Mouse (Mus musculus): ENCODE measurements around the gene Pmfbp1. TPM values are rescaled to one million over a fixed set of nuclear protein-coding genes. Genes with fewer than 3 reads are reported as not detected.
A peak's percentile ranks its signal among the peaks of the same experiment; 100 is the strongest.

The Pmfbp1 gene
- polyA plus RNA-seq, 1 experiment from 2014 or later: 1.3 TPM

- Histone ChIP-seq H3K27me3 (replicated peaks; ENCODE audit: control insufficient read depth, insufficient read depth, low read length) (no peaks in the 10 kb centered on the region), H3K27ac (ENCODE audit: low read depth, low read length) (no peak overlapping the region), H3K9ac (ENCODE audit: low read depth, low read length) (no peak overlapping the region), H3K36me3 (ENCODE audit: control insufficient read depth, insufficient read depth, low read length) (no peaks in the 10 kb centered on the region), H3K4me3 (ENCODE audit: low read length) (no peak overlapping the region), H3K9me3 (ENCODE audit: control insufficient read depth, low read length) (no peaks in the 10 kb centered on the region), H3K4me2 (ENCODE audit: low read length) (no peak overlapping the region), H3K4me1 (ENCODE audit: control insufficient read depth, insufficient read depth, low read depth, low read length) (no peaks in the 10 kb centered on the region; the same call in 1 of the 2 replicates)
- 89% methylated on average over 19 of the region's 19 CpGs for WGBS
- no peak for ATAC-seq
These were observed 41.5 kb downstream of the Pmfbp1 start for GRCm38 (mm10) chr8:109535140-109535990.

- WGBS: 1% methylated on average over 5 of the region's 5 CpGs
- Histone ChIP-seq H3K9me3 (ENCODE audit: control insufficient read depth, low read length) (no peaks in the 10 kb centered on the region), H3K4me1 (ENCODE audit: control insufficient read depth, insufficient read depth, low read depth, low read length) (no peaks in the 10 kb centered on the region; the same call in 1 of the 2 replicates), H3K9ac (ENCODE audit: low read depth, low read length) (peak overlapping the region; percentile 17; the same call in 1 of the 2 replicates), H3K27ac (ENCODE audit: low read depth, low read length) (no peak overlapping the region), H3K27me3 (replicated peaks; ENCODE audit: control insufficient read depth, insufficient read depth, low read length) (no peaks in the 10 kb centered on the region), H3K4me2 (ENCODE audit: low read length) (peak overlapping the region; percentile 42), H3K36me3 (ENCODE audit: control insufficient read depth, insufficient read depth, low read length) (no peaks in the 10 kb centered on the region), H3K4me3 (ENCODE audit: low read length) (no peak overlapping the region)
- peak; percentile 90 for ATAC-seq
These were observed 42.9 kb downstream of the Pmfbp1 start for GRCm38 (mm10) chr8:109536703-109537102.

- WGBS: 78% methylated on average over 5 of the region's 5 CpGs
- H3K27me3 ChIP-seq (replicated peaks; ENCODE audit: control insufficient read depth, insufficient read depth, low read length): no peaks in the 10 kb centered on the region
- no peak overlapping the region for H3K27ac ChIP-seq (ENCODE audit: low read depth, low read length)
- no peaks in the 10 kb centered on the region for H3K4me1 ChIP-seq (ENCODE audit: control insufficient read depth, insufficient read depth, low read depth, low read length)
- H3K9me3 ChIP-seq (ENCODE audit: control insufficient read depth, low read length): no peaks in the 10 kb centered on the region
- no peaks in the 10 kb centered on the region for H3K36me3 ChIP-seq (ENCODE audit: control insufficient read depth, insufficient read depth, low read length)
- no peak overlapping the region for H3K4me3 ChIP-seq (ENCODE audit: low read length)
- no peak overlapping the region for H3K4me2 ChIP-seq (ENCODE audit: low read length)
- no peak overlapping the region for H3K9ac ChIP-seq (ENCODE audit: low read depth, low read length)
- ATAC-seq: no peak
These were observed 48.3 kb downstream of the Pmfbp1 start for GRCm38 (mm10) chr8:109542165-109542564.

GRCm38 (mm10) chr8:109542748-109543519, 49.1 kb downstream of the Pmfbp1 start:
- no peak overlapping the region for H3K9ac ChIP-seq (ENCODE audit: low read depth, low read length)

GRCm38 (mm10) chr8:109544049-109544448, 50.2 kb downstream of the Pmfbp1 start:
- Histone ChIP-seq H3K36me3 (ENCODE audit: control insufficient read depth, insufficient read depth, low read length) (peaks cover 11% of the 10 kb centered on the region), H3K27me3 (replicated peaks; ENCODE audit: control insufficient read depth, insufficient read depth, low read length) (no peaks in the 10 kb centered on the region), H3K4me2 (ENCODE audit: low read length) (no peak overlapping the region), H3K9me3 (ENCODE audit: control insufficient read depth, low read length) (no peaks in the 10 kb centered on the region), H3K9ac (ENCODE audit: low read depth, low read length) (no peak overlapping the region), H3K27ac (ENCODE audit: low read depth, low read length) (no peak overlapping the region), H3K4me3 (ENCODE audit: low read length) (no peak overlapping the region), H3K4me1 (ENCODE audit: control insufficient read depth, insufficient read depth, low read depth, low read length) (no peaks in the 10 kb centered on the region)
- no peak for ATAC-seq
- WGBS: 56% methylated on average over 3 of the region's 3 CpGs

More at GRCm38 (mm10) chr8:109542748-109543519, 49.1 kb downstream of the Pmfbp1 start:
- peaks cover 4% of the 10 kb centered on the region; the same call in 1 of the 2 replicates for H3K36me3 ChIP-seq (ENCODE audit: control insufficient read depth, insufficient read depth, low read length)
- ATAC-seq: no peak
- no peak overlapping the region for H3K4me3 ChIP-seq (ENCODE audit: low read length)
- no peak overlapping the region for H3K4me2 ChIP-seq (ENCODE audit: low read length)
- H3K27me3 ChIP-seq (replicated peaks; ENCODE audit: control insufficient read depth, insufficient read depth, low read length): no peaks in the 10 kb centered on the region
- H3K4me1 ChIP-seq (ENCODE audit: control insufficient read depth, insufficient read depth, low read depth, low read length): no peaks in the 10 kb centered on the region
- 84% methylated on average over 8 of the region's 8 CpGs for WGBS
- H3K9me3 ChIP-seq (ENCODE audit: control insufficient read depth, low read length): no peaks in the 10 kb centered on the region
- H3K27ac ChIP-seq (ENCODE audit: low read depth, low read length): no peak overlapping the region

GRCm38 (mm10) chr8:109551663-109552062, 57.8 kb downstream of the Pmfbp1 start:
- 43% methylated on average over 3 of the region's 3 CpGs for WGBS
- no peak overlapping the region for H3K4me2 ChIP-seq (ENCODE audit: low read length)
- peaks cover 53% of the 10 kb centered on the region for H3K36me3 ChIP-seq (ENCODE audit: control insufficient read depth, insufficient read depth, low read length)

GRCm38 (mm10) chr8:109563881-109564280, 70.1 kb downstream of the Pmfbp1 start:
- ATAC-seq: no peak
- Histone ChIP-seq H3K4me1 (ENCODE audit: control insufficient read depth, insufficient read depth, low read depth, low read length) (peaks cover 16% of the 10 kb centered on the region), H3K9me3 (ENCODE audit: control insufficient read depth, low read length) (no peaks in the 10 kb centered on the region), H3K36me3 (ENCODE audit: control insufficient read depth, insufficient read depth, low read length) (peaks cover 35% of the 10 kb centered on the region), H3K9ac (ENCODE audit: low read depth, low read length) (no peak overlapping the region), H3K27ac (ENCODE audit: low read depth, low read length) (no peak overlapping the region), H3K4me3 (ENCODE audit: low read length) (no peak overlapping the region), H3K4me2 (ENCODE audit: low read length) (no peak overlapping the region), H3K27me3 (replicated peaks; ENCODE audit: control insufficient read depth, insufficient read depth, low read length) (no peaks in the 10 kb centered on the region)
- 80% methylated on average over 2 of the region's 2 CpGs for WGBS

More at GRCm38 (mm10) chr8:109551663-109552062, 57.8 kb downstream of the Pmfbp1 start:
- Histone ChIP-seq H3K4me1 (ENCODE audit: control insufficient read depth, insufficient read depth, low read depth, low read length) (no peaks in the 10 kb centered on the region), H3K27me3 (replicated peaks; ENCODE audit: control insufficient read depth, insufficient read depth, low read length) (no peaks in the 10 kb centered on the region), H3K27ac (ENCODE audit: low read depth, low read length) (no peak overlapping the region), H3K4me3 (ENCODE audit: low read length) (no peak overlapping the region), H3K9me3 (ENCODE audit: control insufficient read depth, low read length) (no peaks in the 10 kb centered on the region), H3K9ac (ENCODE audit: low read depth, low read length) (no peak overlapping the region)
- ATAC-seq: no peak

GRCm38 (mm10) chr8:109564766-109565165, 70.9 kb downstream of the Pmfbp1 start:
- Histone ChIP-seq H3K4me2 (ENCODE audit: low read length) (peak overlapping the region; percentile 75), H3K36me3 (ENCODE audit: control insufficient read depth, insufficient read depth, low read length) (peaks cover 29% of the 10 kb centered on the region), H3K27ac (ENCODE audit: low read depth, low read length) (peak overlapping the region; percentile 91; the same call in 1 of the 2 replicates), H3K9me3 (ENCODE audit: control insufficient read depth, low read length) (no peaks in the 10 kb centered on the region), H3K4me3 (ENCODE audit: low read length) (peak overlapping the region; percentile 93), H3K4me1 (ENCODE audit: control insufficient read depth, insufficient read depth, low read depth, low read length) (peaks cover 16% of the 10 kb centered on the region), H3K9ac (ENCODE audit: low read depth, low read length) (peak overlapping the region; percentile 95), H3K27me3 (replicated peaks; ENCODE audit: control insufficient read depth, insufficient read depth, low read length) (no peaks in the 10 kb centered on the region)
- ATAC-seq: no peak
- WGBS: 7% methylated on average over 10 of the region's 10 CpGs
